Mouse (Mus musculus): ENCODE measurements at regions not wholly inside any gene's neighbourhood (a gene's known extent, or its start where the extent isn't known, plus 50 kb on each side); places are given as distances from the start of the nearest gene placed in this dataset.
"Not testable (repeated sequence)": the region's sequence is repeated elsewhere in the genome, so short reads cannot be mapped to it uniquely, and the experiment has no call there.

DNA sequence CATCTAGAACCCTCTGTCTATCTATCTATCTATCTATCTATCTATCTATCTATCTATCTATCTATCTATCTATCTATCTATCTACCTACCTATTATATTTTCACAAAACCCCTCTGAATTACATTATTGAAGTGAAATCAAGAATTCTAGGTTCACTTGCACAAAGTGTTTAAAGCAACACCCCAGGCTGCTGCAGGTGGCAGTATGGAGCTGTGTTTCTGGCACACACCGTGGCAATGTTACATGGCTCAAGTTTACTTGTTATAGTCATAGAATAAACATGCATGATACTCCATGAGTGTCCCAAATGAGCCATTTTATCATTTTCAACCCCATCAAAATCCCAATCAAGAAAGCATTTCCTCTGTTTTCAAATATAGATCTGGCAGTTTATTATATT, 538.6 kb upstream of the Got2 start:
- Histone ChIP-seq H3K4me3 (no peak overlapping the region), H3K9me3 (no peaks in the 10 kb centered on the region), H3K9ac (no peak overlapping the region), H3K36me3 (no peaks in the 10 kb centered on the region), H3K27ac (no peak overlapping the region), H3K4me1 (replicated peaks) (no peaks in the 10 kb centered on the region), H3K27me3 (no peaks in the 10 kb centered on the region), H3K4me2 (no peak overlapping the region)
- ATAC-seq (ENCODE audit: low FRiP score), result no peak
- 57% methylated on average over 1 of the region's 1 CpGs for WGBS

- H3K9me3 ChIP-seq, result no peaks in the 10 kb centered on the region
- no peaks in the 10 kb centered on the region for H3K4me1 ChIP-seq (replicated peaks)
- no peak overlapping the region for H3K4me2 ChIP-seq
- WGBS, result 85% methylated on average over 1 of the region's 1 CpGs
- no peaks in the 10 kb centered on the region for H3K36me3 ChIP-seq
- ATAC-seq (ENCODE audit: low FRiP score), result no peak
- H3K27me3 ChIP-seq, result no peaks in the 10 kb centered on the region
- no peak overlapping the region for H3K4me3 ChIP-seq
- no peak overlapping the region for H3K27ac ChIP-seq
- H3K9ac ChIP-seq, result no peak overlapping the region
Observed at GRCm38 (mm10) chr8:96409601-96410000, 521.3 kb upstream of the Got2 start.

- no peak overlapping the region for H3K27ac ChIP-seq
- ATAC-seq (ENCODE audit: low FRiP score), result no peak
- no peaks in the 10 kb centered on the region for H3K4me1 ChIP-seq (replicated peaks)
- 92% methylated on average over 15 of the region's 15 CpGs for WGBS
- H3K4me3 ChIP-seq, result no peak overlapping the region
- H3K36me3 ChIP-seq, result no peaks in the 10 kb centered on the region
- no peaks in the 10 kb centered on the region for H3K27me3 ChIP-seq
- no peak overlapping the region for H3K4me2 ChIP-seq
- no peaks in the 10 kb centered on the region for H3K9me3 ChIP-seq
- no peak overlapping the region for H3K9ac ChIP-seq
Observed at GRCm38 (mm10) chr8:96404549-96405145, 516.3 kb upstream of the Got2 start.

- no peak overlapping the region for H3K4me2 ChIP-seq
- ATAC-seq (ENCODE audit: low FRiP score), result no peak
- 87% methylated on average over 3 of the region's 3 CpGs for WGBS
Observed at GRCm38 (mm10) chr8:96403669-96404068, 515.3 kb upstream of the Got2 start.

DNA sequence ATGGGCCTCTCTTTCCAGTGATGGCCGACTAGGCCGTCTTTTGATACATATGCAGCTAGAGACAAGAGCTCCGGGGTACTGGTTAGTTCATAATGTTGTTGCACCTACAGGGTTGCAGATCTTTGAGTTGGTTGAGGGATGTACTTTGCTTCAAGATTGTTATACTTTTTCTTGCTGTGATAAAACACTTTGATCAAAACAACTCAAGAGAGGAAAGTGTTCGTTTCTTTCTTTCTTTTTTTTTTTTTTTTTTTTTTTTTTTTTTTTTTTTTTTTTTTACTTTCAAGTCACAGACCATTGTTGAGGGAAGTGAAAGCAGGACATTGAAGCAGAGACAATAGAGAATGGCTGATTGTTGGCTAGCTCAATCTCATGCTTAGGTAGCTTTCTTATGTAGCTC, 511.0 kb upstream of the Got2 start:
- not testable (repeated sequence) for H3K36me3 ChIP-seq, H3K27ac ChIP-seq
- WGBS, result 93% methylated on average over 4 of the region's 4 CpGs

More at GRCm38 (mm10) chr8:96403669-96404068, 515.3 kb upstream of the Got2 start:
- no peaks in the 10 kb centered on the region for H3K27me3 ChIP-seq
- no peaks in the 10 kb centered on the region for H3K4me1 ChIP-seq (replicated peaks)
- no peak overlapping the region for H3K9ac ChIP-seq
- H3K36me3 ChIP-seq, result no peaks in the 10 kb centered on the region
- H3K27ac ChIP-seq, result no peak overlapping the region
- no peaks in the 10 kb centered on the region for H3K9me3 ChIP-seq
- no peak overlapping the region for H3K4me3 ChIP-seq

GRCm38 (mm10) chr8:96393024-96393423, 504.7 kb upstream of the Got2 start:
- Histone ChIP-seq H3K4me1 (replicated peaks) (no peaks in the 10 kb centered on the region), H3K9ac (no peak overlapping the region), H3K9me3 (no peaks in the 10 kb centered on the region), H3K4me2 (no peak overlapping the region), H3K27me3 (no peaks in the 10 kb centered on the region), H3K36me3 (no peaks in the 10 kb centered on the region), H3K4me3 (no peak overlapping the region), H3K27ac (no peak overlapping the region)
- WGBS, result 51% methylated on average over 4 of the region's 4 CpGs
- no peak for ATAC-seq (ENCODE audit: low FRiP score)

More for the DNA sequence above, 511.0 kb upstream of the Got2 start:
- not testable (repeated sequence) for H3K4me1 ChIP-seq (replicated peaks); H3K4me3 ChIP-seq; H3K27me3 ChIP-seq; H3K9me3 ChIP-seq; ATAC-seq (ENCODE audit: low FRiP score); H3K4me2 ChIP-seq; H3K9ac ChIP-seq

DNA sequence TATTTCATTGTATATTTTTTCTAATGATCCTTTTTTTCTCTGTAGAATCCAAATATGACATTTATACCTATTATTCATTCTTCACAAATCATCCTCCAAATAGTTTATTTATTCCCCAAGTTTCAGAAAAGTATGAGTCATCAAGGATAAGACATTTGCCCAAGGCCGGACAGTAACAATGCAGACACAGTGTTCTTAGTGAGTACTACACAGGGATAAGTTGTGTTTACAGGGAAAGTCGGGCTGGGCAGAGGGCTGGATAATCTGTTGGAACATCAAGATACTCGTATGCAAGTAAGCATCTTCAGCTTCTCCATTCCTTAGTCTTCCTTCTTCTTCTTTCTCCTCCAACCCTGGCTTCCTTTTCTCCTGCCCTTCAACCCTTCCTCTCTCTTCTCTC, 500.9 kb upstream of the Got2 start:
- Histone ChIP-seq H3K36me3 (no peaks in the 10 kb centered on the region), H3K4me2 (no peak overlapping the region), H3K4me1 (replicated peaks) (no peaks in the 10 kb centered on the region), H3K27ac (no peak overlapping the region), H3K4me3 (no peak overlapping the region), H3K27me3 (no peaks in the 10 kb centered on the region), H3K9me3 (no peaks in the 10 kb centered on the region), H3K9ac (no peak overlapping the region)
- ATAC-seq (ENCODE audit: low FRiP score), result no peak
- 88% methylated on average over 3 of the region's 3 CpGs for whole genome bisulfite sequencing

GRCm38 (mm10) chr8:96370500-96370899, 482.2 kb upstream of the Got2 start:
- H3K36me3 ChIP-seq, result no peaks in the 10 kb centered on the region
- WGBS, result 83% methylated on average over 9 of the region's 9 CpGs
- no peaks in the 10 kb centered on the region for H3K4me1 ChIP-seq (replicated peaks)
- H3K9me3 ChIP-seq, result no peaks in the 10 kb centered on the region
- H3K27me3 ChIP-seq, result no peaks in the 10 kb centered on the region
- no peak overlapping the region for H3K9ac ChIP-seq
- no peak overlapping the region for H3K4me2 ChIP-seq
- H3K27ac ChIP-seq, result no peak overlapping the region
- ATAC-seq (ENCODE audit: low FRiP score), result no peak
- no peak overlapping the region for H3K4me3 ChIP-seq

DNA sequence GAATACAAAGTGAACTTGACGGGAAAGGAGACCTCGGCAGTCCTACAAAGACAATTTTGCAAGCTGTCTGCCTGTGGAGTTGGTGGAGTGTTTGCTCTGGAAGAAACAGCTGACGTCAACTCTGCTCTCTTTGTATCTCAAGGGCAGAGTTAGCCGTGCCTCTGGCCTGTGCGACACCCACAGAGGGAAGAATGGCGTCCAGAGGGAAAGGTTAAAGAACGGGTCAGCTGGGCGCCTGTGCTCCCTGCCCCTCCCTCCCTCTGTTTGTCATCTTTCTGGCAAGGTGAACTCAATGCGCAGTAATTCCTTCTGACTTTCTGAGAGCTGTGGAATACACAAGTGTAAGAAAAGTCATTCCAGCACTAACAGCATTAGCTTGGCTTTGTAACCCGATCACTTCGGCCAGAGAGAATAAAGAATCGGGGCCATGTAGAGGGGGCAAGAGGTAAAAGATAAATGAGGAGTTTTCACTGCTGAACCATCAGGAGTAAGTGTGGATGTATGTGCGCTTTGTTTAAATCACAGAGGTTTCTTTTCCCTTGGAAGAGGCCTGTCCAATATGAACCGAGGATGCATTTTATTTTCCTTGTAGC, 474.6 kb upstream of the Got2 start:
- WGBS, result 25% methylated on average over 14 of the region's 14 CpGs
- Histone ChIP-seq H3K36me3 (no peaks in the 10 kb centered on the region), H3K4me1 (replicated peaks) (0 out of 2 replicates have a peak, but pooled peaks cover 6% of the 10 kb centered on the region), H3K9me3 (no peaks in the 10 kb centered on the region), H3K27me3 (no peaks in the 10 kb centered on the region), H3K4me3 (no peak overlapping the region), H3K9ac (no peak overlapping the region), H3K4me2 (0 out of 2 replicates have a peak overlapping the region, but pooled peaks have one; percentile 18), H3K27ac (no peak overlapping the region)
- no peak for ATAC-seq (ENCODE audit: low FRiP score)

GRCm38 (mm10) chr8:96350531-96351069, 462.3 kb upstream of the Got2 start:
- H3K4me1 ChIP-seq (replicated peaks), result 0 out of 2 replicates have a peak, but pooled peaks cover 3% of the 10 kb centered on the region
- H3K9me3 ChIP-seq, result no peaks in the 10 kb centered on the region
- H3K4me2 ChIP-seq, result no peak overlapping the region
- no peak overlapping the region for H3K4me3 ChIP-seq
- no peaks in the 10 kb centered on the region for H3K36me3 ChIP-seq
- H3K9ac ChIP-seq, result no peak overlapping the region
- 67% methylated on average over 6 of the region's 6 CpGs for WGBS
- no peak overlapping the region for H3K27ac ChIP-seq
- no peaks in the 10 kb centered on the region for H3K27me3 ChIP-seq
- ATAC-seq (ENCODE audit: low FRiP score), result no peak

DNA sequence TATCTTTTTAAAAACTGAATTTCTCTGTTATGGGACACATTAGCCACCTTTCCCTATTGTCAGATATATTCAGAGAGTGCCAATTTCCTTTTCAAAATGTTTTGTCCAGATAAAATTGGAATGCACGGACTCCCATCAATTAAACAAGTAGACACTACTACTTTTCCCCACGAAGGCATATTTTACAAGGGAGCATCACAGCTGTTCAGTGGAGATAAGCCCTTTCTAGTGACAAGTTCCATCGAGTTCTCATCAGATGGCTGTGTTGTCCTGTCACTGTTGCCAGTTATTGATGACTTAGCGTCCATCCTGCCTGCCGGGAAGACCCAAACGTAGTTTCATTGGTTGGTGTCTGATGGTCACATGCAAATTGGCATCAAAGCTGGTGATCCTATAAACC, 461.2 kb upstream of the Got2 start:
- Histone ChIP-seq H3K27me3 (no peaks in the 10 kb centered on the region), H3K4me3 (no peak overlapping the region), H3K9ac (no peak overlapping the region), H3K9me3 (no peaks in the 10 kb centered on the region), H3K4me1 (replicated peaks) (0 out of 2 replicates have a peak, but pooled peaks cover 3% of the 10 kb centered on the region), H3K4me2 (no peak overlapping the region), H3K27ac (no peak overlapping the region; the same call in 1 of the 2 replicates), H3K36me3 (no peaks in the 10 kb centered on the region)
- 66% methylated on average over 6 of the region's 6 CpGs for WGBS
- no peak for ATAC-seq (ENCODE audit: low FRiP score)

GRCm38 (mm10) chr8:96340702-96341101, 452.4 kb upstream of the Got2 start:
- no peaks in the 10 kb centered on the region for H3K4me1 ChIP-seq (replicated peaks)
- H3K27me3 ChIP-seq, result no peaks in the 10 kb centered on the region
- ATAC-seq (ENCODE audit: low FRiP score), result no peak
- no peak overlapping the region for H3K4me3 ChIP-seq
- H3K4me2 ChIP-seq, result no peak overlapping the region
- H3K9me3 ChIP-seq, result no peaks in the 10 kb centered on the region
- H3K27ac ChIP-seq, result no peak overlapping the region
- H3K36me3 ChIP-seq, result no peaks in the 10 kb centered on the region
- no peak overlapping the region for H3K9ac ChIP-seq
- WGBS, result 88% methylated on average over 3 of the region's 3 CpGs

DNA sequence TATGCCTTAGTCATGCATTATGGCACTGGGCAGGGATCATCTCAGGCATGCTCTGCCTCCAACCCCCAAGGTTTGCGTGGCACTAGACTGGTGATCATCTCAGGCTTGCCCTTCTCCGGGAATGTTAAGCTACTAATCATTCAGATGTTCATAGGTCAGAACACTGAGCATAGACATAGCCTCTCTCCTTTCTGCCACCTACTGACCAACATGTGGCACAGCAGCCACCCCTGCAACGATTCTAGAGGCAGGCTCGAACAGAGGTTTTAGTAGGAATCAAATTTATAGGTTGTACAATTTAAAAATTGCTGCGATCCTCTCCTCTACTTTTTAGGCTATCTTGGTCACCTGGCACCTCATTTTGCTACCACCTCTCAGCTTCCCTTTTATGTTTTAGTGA, 430.0 kb upstream of the Got2 start:
- Histone ChIP-seq H3K36me3 (no peaks in the 10 kb centered on the region), H3K4me1 (replicated peaks) (no peaks in the 10 kb centered on the region), H3K27me3 (no peaks in the 10 kb centered on the region), H3K9me3 (no peaks in the 10 kb centered on the region), H3K4me2 (no peak overlapping the region), H3K4me3 (no peak overlapping the region), H3K27ac (no peak overlapping the region), H3K9ac (no peak overlapping the region)
- 80% methylated on average over 5 of the region's 5 CpGs for WGBS
- ATAC-seq (ENCODE audit: low FRiP score), result no peak
